Mouse (Mus musculus) MEL (cell line): ENCODE results near the gene Mindy1. TPM values are rescaled to one million over a fixed set of nuclear protein-coding genes. Genes with fewer than 3 reads are reported as not detected.
"Not testable (repeated sequence)": the region's sequence is repeated elsewhere in the genome, so short reads cannot be mapped to it uniquely, and the experiment has no call there.

ENCODE experiments used
- DNase-seq: peaks from one replicate; pipeline ENCODE4 v3.0.0; 2011; ENCODE audit warnings: low read depth, low spot score
- H3K27ac ChIP-seq: 2 replicates; pipeline ENCODE4 v1.5.1; 2012; ENCODE audit warnings: low read depth, mild to moderate bottlenecking, control low read depth, low read length, moderate library complexity; ENCODE audit not compliant: control insufficient read depth
- H3K27me3 ChIP-seq, 2 experiments: fragments of 150-350 bp in 1 of 2; sonication (generic) in 1 of 2; 2 replicates each; pipeline ENCODE4 v1.6.1; 2012; ENCODE audit warnings: low read length in 2 of 2, mild to moderate bottlenecking in 2 of 2, improper control_type of control experiment in 1 of 2, moderate library complexity in 1 of 2; ENCODE audit not compliant: insufficient read depth in 2 of 2, control insufficient read depth in 1 of 2
- H3K36me3 ChIP-seq, 2 experiments: 2 replicates each; pipeline ENCODE4 v1.6.1; 2012 to 2014; ENCODE audit warnings: low read length in 2 of 2, improper control_type of control experiment in 1 of 2, inconsistent platforms in 1 of 2, mild to moderate bottlenecking in 1 of 2; ENCODE audit not compliant: insufficient read depth in 2 of 2, control insufficient read depth in 1 of 2
- H3K4me1 ChIP-seq, 2 experiments: fragments of 150-350 bp in 1 of 2; sonication (generic) in 1 of 2; 2 replicates each; pipeline ENCODE4 v1.6.1; 2012; ENCODE audit warnings: low read length in 2 of 2, improper control_type of control experiment in 1 of 2, mild to moderate bottlenecking in 1 of 2; ENCODE audit not compliant: insufficient read depth in 2 of 2, control insufficient read depth in 1 of 2
- H3K4me3 ChIP-seq, 2 experiments: fragments of 150-350 bp in 1 of 2; sonication (generic) in 1 of 2; 2 replicates each; pipeline ENCODE4 v1.5.1; 2012; ENCODE audit warnings: low read depth in 2 of 2, low read length in 2 of 2, mild to moderate bottlenecking in 2 of 2, moderate library complexity in 2 of 2, control low read depth in 1 of 2, improper control_type of control experiment in 1 of 2; ENCODE audit not compliant: control insufficient read depth in 1 of 2, insufficient read depth in 1 of 2
- H3K79me2 ChIP-seq: 2 replicates; pipeline ENCODE4 v1.6.1; 2012; ENCODE audit warnings: mild to moderate bottlenecking, low read length, moderate library complexity; ENCODE audit not compliant: control insufficient read depth, poor library complexity, insufficient read depth
- H3K9ac ChIP-seq: 2 replicates; pipeline ENCODE4 v1.6.1; 2012; ENCODE audit warnings: low read depth, mild to moderate bottlenecking, control low read depth, low read length, moderate library complexity; ENCODE audit not compliant: control insufficient read depth, poor library complexity, severe bottlenecking
- H3K9me3 ChIP-seq: fragments of 150-350 bp; sonication (generic); replicated peaks from 2 replicates; pipeline ENCODE4 v1.6.1; 2012; ENCODE audit warnings: mild to moderate bottlenecking, low read length, improper control_type of control experiment, moderate library complexity; ENCODE audit not compliant: insufficient read depth
- ZC3H11A ChIP-seq: IDR thresholded peaks from 2 replicates; pipeline ENCODE4 v1.6.1; 2012; ENCODE audit warnings: low read depth, mild to moderate bottlenecking, inconsistent platforms, low read length, improper control_type of control experiment
- polyA plus RNA-seq, 2 experiments: library from polyadenylated mRNA; stranded (reverse) in 1 of 2; unstranded in 1 of 2; fragments of >175 nt in 1 of 2; fragments of >200 nt in 1 of 2; gene quantifications; 2 replicates each; pipeline versions ENCODE4 v1.2.1 to v1.2.4; 2012; ENCODE audit warnings: low replicate concordance in 2 of 2, low read depth in 1 of 2; ENCODE audit not compliant: insufficient read length in 2 of 2, insufficient read depth in 1 of 2, missing spikeins in 1 of 2
- total RNA-seq: library from RNA; depleted of rRNA; stranded (reverse); fragments of 300-350 nt; gene quantifications from 2 replicates; pipeline ENCODE4 v1.2.3, GENCODE M21; 2012; rRNA removed

Gene Mindy1
- total and polyA plus RNA-seq, 3 experiments = 203 to 234 TPM; not detected in 1

GRCm38 (mm10) chr3:95338251-95338650, 57.1 kb downstream of the Mindy1 start:
- no peak for TF ChIP-seq ZC3H11A
- H3K27ac ChIP-seq = no peak overlapping the region
- H3K36me3 ChIP-seq = peaks cover 0 to 90% of the 10 kb centered on the region in 2 experiments; a peak in 2 of 4 replicates

GRCm38 (mm10) chr3:95343356-95344000, 62.3 kb downstream of the Mindy1 start:
- H3K4me1 ChIP-seq, H3K79me2 ChIP-seq, DNase-seq, H3K27me3 ChIP-seq, H3K9ac ChIP-seq, H3K27ac ChIP-seq, H3K4me3 ChIP-seq, H3K9me3 ChIP-seq: not testable (repeated sequence)
- H3K36me3 ChIP-seq = peaks cover 0 to 84% of the 10 kb centered on the region in 2 experiments; a peak in 2 of 4 replicates

More at GRCm38 (mm10) chr3:95338251-95338650, 57.1 kb downstream of the Mindy1 start:
- H3K9me3 ChIP-seq = no peaks in the 10 kb centered on the region
- H3K27me3 ChIP-seq = no peaks in the 10 kb centered on the region
- H3K4me1 ChIP-seq = no peaks in the 10 kb centered on the region
- no peak overlapping the region for H3K9ac ChIP-seq
- no peaks in the 10 kb centered on the region for H3K79me2 ChIP-seq
- no peak overlapping the region for H3K4me3 ChIP-seq
- DNase-seq = no peak

Other genes starting within 250 kb of the Mindy1 start
- 631 and 709 TPM in 2 replicates for gene Psmd4, start 238.7 kb upstream of the Mindy1 start, total RNA-seq
- 100 to 1,000 TPM in 1 of 2 experiments, not detected in 1; 816 TPM for gene Psmd4, start 238.7 kb upstream of the Mindy1 start, polyA plus RNA-seq
- 47.7 and 48.6 TPM in 2 replicates for gene Pip5k1a, start 174.4 kb upstream of the Mindy1 start, total RNA-seq
- 100 to 1,000 TPM; 103 to 322 TPM for gene Pip5k1a, start 174.4 kb upstream of the Mindy1 start, polyA plus RNA-seq
- gene Vps72, start 170.3 kb upstream of the Mindy1 start, total RNA-seq = 117 and 128 TPM in 2 replicates
- 100 to 1,000 TPM; 266 to 416 TPM for gene Vps72, start 170.3 kb upstream of the Mindy1 start, polyA plus RNA-seq
- gene Tmod4, start 156.9 kb upstream of the Mindy1 start, total RNA-seq = 1.6 and 3.1 TPM in 2 replicates
- 1 to 10 TPM in 1 of 2 experiments, not detected in 1; 5.4 TPM for gene Tmod4, start 156.9 kb upstream of the Mindy1 start, polyA plus RNA-seq
- 71.8 and 93.1 TPM in 2 replicates for gene Scnm1, start 147.3 kb upstream of the Mindy1 start, total RNA-seq
- gene Scnm1, start 147.3 kb upstream of the Mindy1 start, polyA plus RNA-seq = 100 to 1,000 TPM in 1 of 2 experiments, not detected in 1; 104 TPM
- gene Lysmd1, start 147.3 kb upstream of the Mindy1 start, total RNA-seq = 22.1 and 22.7 TPM in 2 replicates
- gene Lysmd1, start 147.3 kb upstream of the Mindy1 start, polyA plus RNA-seq = 100 to 1,000 TPM in 1 of 2 experiments, 10 to 100 TPM in 1; 22.9 to 102 TPM
- 3.1 and 4.5 TPM in 2 replicates for gene Tnfaip8l2, start 139.0 kb upstream of the Mindy1 start, total RNA-seq
- 1 to 10 TPM in 1 of 2 experiments, not detected in 1; 5.8 TPM for gene Tnfaip8l2, start 139.0 kb upstream of the Mindy1 start, polyA plus RNA-seq
- gene Sema6c, start 120.9 kb upstream of the Mindy1 start, total RNA-seq = 0.35 and 0.69 TPM in 2 replicates
- 1 to 10 TPM in 1 of 2 experiments, not detected in 1; 3.2 TPM for gene Sema6c, start 120.9 kb upstream of the Mindy1 start, polyA plus RNA-seq
- 78.7 and 82.2 TPM in 2 replicates for gene Gabpb2, start 63.4 kb upstream of the Mindy1 start, total RNA-seq
- gene Gabpb2, start 63.4 kb upstream of the Mindy1 start, polyA plus RNA-seq = 10 to 100 TPM; 72.2 to 92.8 TPM
- 238 and 341 TPM in 2 replicates for gene Cdc42se1, start 52.6 kb upstream of the Mindy1 start, total RNA-seq
- 100 to 1,000 TPM in 1 of 2 experiments, not detected in 1; 472 TPM for gene Cdc42se1, start 52.6 kb upstream of the Mindy1 start, polyA plus RNA-seq
- 6.7 and 7.3 TPM in 2 replicates for gene Mllt11, start 49.2 kb upstream of the Mindy1 start, total RNA-seq
- 10 to 100 TPM in 1 of 2 experiments, not detected in 1; 24.6 TPM for gene Mllt11, start 49.2 kb upstream of the Mindy1 start, polyA plus RNA-seq
- 0.08 TPM in 1 of 2 replicates, not detected in the other for gene Gm128, start 39.7 kb upstream of the Mindy1 start, total RNA-seq
- gene Gm128, start 39.7 kb upstream of the Mindy1 start, polyA plus RNA-seq = under 1 TPM in 1 of 2 experiments, not detected in 1; 0.18 TPM
- gene Bnipl, start 30.2 kb upstream of the Mindy1 start, total RNA-seq = 0.19 and 0.20 TPM in 2 replicates
- gene Bnipl, start 30.2 kb upstream of the Mindy1 start, polyA plus RNA-seq = under 1 TPM in 1 of 2 experiments, not detected in 1; 0.43 TPM
- gene Prune1, start 731 bp downstream of the Mindy1 start, total RNA-seq = 28.5 and 32.4 TPM in 2 replicates
- gene Prune1, start 731 bp downstream of the Mindy1 start, polyA plus RNA-seq = 10 to 100 TPM in 1 of 2 experiments, not detected in 1; 51.8 TPM
- gene Anxa9, start 25.8 kb downstream of the Mindy1 start, total RNA-seq = 7.7 and 7.8 TPM in 2 replicates
- gene Anxa9, start 25.8 kb downstream of the Mindy1 start, polyA plus RNA-seq = 10 to 100 TPM in 1 of 2 experiments, not detected in 1; 33.9 TPM
- gene Cers2, start 33.4 kb downstream of the Mindy1 start, total RNA-seq = 240 and 307 TPM in 2 replicates
- 100 to 1,000 TPM; 134 to 357 TPM for gene Cers2, start 33.4 kb downstream of the Mindy1 start, polyA plus RNA-seq
- 91.0 and 101 TPM in 2 replicates for gene Setdb1, start 75.9 kb downstream of the Mindy1 start, total RNA-seq
- 100 to 1,000 TPM in 1 of 2 experiments, not detected in 1; 116 TPM for gene Setdb1, start 75.9 kb downstream of the Mindy1 start, polyA plus RNA-seq
- gene 4930558C23Rik, start 121.5 kb downstream of the Mindy1 start, total RNA-seq = not detected in 2 replicates
- gene 4930558C23Rik, start 121.5 kb downstream of the Mindy1 start, polyA plus RNA-seq = not detected
- 16.4 and 22.2 TPM in 2 replicates for gene Arnt, start 153.0 kb downstream of the Mindy1 start, total RNA-seq
- 10 to 100 TPM; 62.4 to 90.7 TPM for gene Arnt, start 153.0 kb downstream of the Mindy1 start, polyA plus RNA-seq
- gene Ctsk, start 217.9 kb downstream of the Mindy1 start, total RNA-seq = 0.08 TPM in 1 of 2 replicates, not detected in the other
- gene Ctsk, start 217.9 kb downstream of the Mindy1 start, polyA plus RNA-seq = under 1 TPM in 1 of 2 experiments, not detected in 1; 0.10 TPM
- not detected in 2 replicates for gene Ctss, start 245.4 kb downstream of the Mindy1 start, total RNA-seq
- not detected for gene Ctss, start 245.4 kb downstream of the Mindy1 start, polyA plus RNA-seq